Mouse (Mus musculus) spleen, adult 2 months (tissue): Measurements from ENCODE around the gene Zbtb16. TPM values are rescaled to one million over a fixed set of nuclear protein-coding genes. Genes with fewer than 3 reads are reported as not detected.

Experiments used
- DNase-seq, 2 experiments: peaks; one replicate each; pipeline versions ENCODE4 v3.0.0 to v3.0.0-alpha.2; 2012 to 2021; ENCODE audit warnings: low spot score in 2 of 2, low read depth in 1 of 2
- H3K27ac ChIP-seq: fragments of 200-500 bp; 2 replicates; pipeline ENCODE4 v1.5.1; 2012; ENCODE audit warnings: low read length, inconsistent platforms; ENCODE audit not compliant: insufficient read depth
- H3K27me3 ChIP-seq: fragments of 200-500 bp; 2 replicates; pipeline ENCODE4 v1.6.1; 2012; ENCODE audit warnings: mild to moderate bottlenecking, moderate library complexity, low read length, inconsistent platforms; ENCODE audit not compliant: control insufficient read depth, insufficient read depth
- H3K36me3 ChIP-seq: fragments of 200-500 bp; 2 replicates; pipeline ENCODE4 v1.6.1; 2012; ENCODE audit warnings: mild to moderate bottlenecking, low read length, inconsistent platforms; ENCODE audit not compliant: control insufficient read depth, insufficient read depth
- H3K4me1 ChIP-seq: fragments of 200-500 bp; 2 replicates; pipeline ENCODE4 v1.6.1; 2011; ENCODE audit warnings: inconsistent platforms; ENCODE audit not compliant: control insufficient read depth, insufficient read depth, insufficient read length
- H3K4me3 ChIP-seq: fragments of 200-500 bp; 2 replicates; pipeline ENCODE4 v1.5.1; 2011; ENCODE audit warnings: mild to moderate bottlenecking, inconsistent platforms; ENCODE audit not compliant: insufficient read depth, insufficient read length; ENCODE audit errors: extremely low read depth
- CTCF ChIP-seq: fragments of 200-500 bp; IDR thresholded peaks from 2 replicates; pipeline ENCODE4 v1.5.1; 2011; ENCODE audit warnings: mild to moderate bottlenecking, inconsistent platforms; ENCODE audit not compliant: insufficient read depth, insufficient read length, insufficient replicate concordance; ENCODE audit errors: extremely low read depth
- POLR2A ChIP-seq: fragments of 200-500 bp; IDR thresholded peaks from 2 replicates; pipeline ENCODE4 v1.6.1; 2011; ENCODE audit warnings: low read depth, low read length, inconsistent platforms
- WGBS: fragments of 180-500 bp; shearing (Covaris S2); methylation state at CpG from one replicate; pipeline ENCODE4 v1.1.7; 2018; 5-methylcytosine and 5-hydroxymethylcytosine counted together
- polyA plus RNA-seq: library from polyadenylated mRNA; depleted of rRNA; stranded (reverse); fragments of >200 nt; gene quantifications from 2 replicates; pipeline ENCODE4 v1.2.3, GENCODE M21; 2012

Zbtb16 gene
- polyA plus RNA-seq, 1 experiment: 2.5 TPM

GRCm38 (mm10) chr9:48740732-48741255 is 95.2 kb downstream of the Zbtb16 start:
- no peak for DNase-seq
- TF ChIP-seq CTCF (no peak), POLR2A (no peak)
- Histone ChIP-seq H3K27me3 (no peaks in the 10 kb centered on the region), H3K4me1 (peaks cover 3% of the 10 kb centered on the region; the same call in 1 of the 2 replicates), H3K4me3 (no peak overlapping the region), H3K36me3 (no peaks in the 10 kb centered on the region), H3K27ac (no peak overlapping the region)
- WGBS: 47% methylated on average over 4 of the region's 4 CpGs

DNA sequence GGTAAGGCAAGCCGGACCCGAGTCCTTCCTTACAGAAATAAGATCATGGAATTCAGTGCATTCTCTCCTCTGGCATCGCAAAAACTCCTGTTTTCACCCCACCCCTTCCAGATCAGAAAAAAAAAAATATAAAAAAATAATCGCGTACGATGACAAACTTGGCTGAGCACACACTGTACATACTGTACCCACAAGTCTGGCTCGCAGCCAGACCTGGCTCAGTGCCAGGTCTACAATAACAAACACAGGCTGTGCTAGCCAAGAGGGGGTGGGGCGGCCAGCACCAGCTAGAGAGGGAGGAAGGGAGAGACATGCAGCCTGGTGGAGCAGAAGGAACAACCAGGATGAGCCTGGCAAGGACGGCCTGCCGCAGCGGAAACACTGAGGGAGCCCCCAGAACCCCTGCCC is 95.9 kb downstream of the Zbtb16 start:
- Histone ChIP-seq H3K36me3 (no peaks in the 10 kb centered on the region), H3K4me3 (no peak overlapping the region), H3K27me3 (no peaks in the 10 kb centered on the region), H3K27ac (peak overlapping the region; percentile 54), H3K4me1 (peaks cover 3% of the 10 kb centered on the region; the same call in 1 of the 2 replicates)
- WGBS: 6% methylated on average over 11 of the region's 11 CpGs
- TF ChIP-seq POLR2A (no peak), CTCF (no peak)
- peak; percentile 47 to 51 for DNase-seq

- H3K4me1 ChIP-seq: peaks cover 3% of the 10 kb centered on the region; the same call in 1 of the 2 replicates
- DNase-seq: no peak
- no peaks in the 10 kb centered on the region for H3K27me3 ChIP-seq
- 81% methylated on average over 9 of the region's 9 CpGs for WGBS
- H3K27ac ChIP-seq: no peak overlapping the region
- no peaks in the 10 kb centered on the region for H3K36me3 ChIP-seq
- H3K4me3 ChIP-seq: no peak overlapping the region
- TF ChIP-seq POLR2A: no peak
- no peak for TF ChIP-seq CTCF
Measured at GRCm38 (mm10) chr9:48738795-48739476, 97.1 kb downstream of the Zbtb16 start.

DNA sequence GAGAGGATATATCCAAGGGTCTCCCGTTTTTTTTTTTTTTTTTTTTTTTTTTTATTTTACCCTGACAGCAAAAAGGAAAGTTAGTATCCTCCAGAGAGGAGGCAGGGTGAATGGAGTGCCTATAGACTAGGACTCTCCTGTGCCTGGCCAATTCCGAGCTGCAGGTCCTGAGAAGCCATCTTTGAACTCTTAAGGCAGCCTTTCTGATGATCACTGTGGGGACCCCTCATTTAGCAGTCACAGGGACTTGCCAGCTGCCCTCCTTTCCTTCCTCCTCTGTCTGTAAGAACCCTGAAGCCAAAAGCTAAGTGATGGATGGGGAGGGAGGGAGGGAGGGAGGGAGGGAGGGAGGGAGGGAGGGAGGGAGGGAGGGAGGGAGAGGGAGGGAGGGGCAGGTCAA is 98.1 kb downstream of the Zbtb16 start:
- no peak for DNase-seq
- H3K27ac ChIP-seq: no peak overlapping the region
- peaks cover 3% of the 10 kb centered on the region; the same call in 1 of the 2 replicates for H3K4me1 ChIP-seq
- H3K36me3 ChIP-seq: no peaks in the 10 kb centered on the region
- H3K4me3 ChIP-seq: no peak overlapping the region
- TF ChIP-seq CTCF (no peak), POLR2A (no peak)
- H3K27me3 ChIP-seq: no peaks in the 10 kb centered on the region
- WGBS: 40% methylated on average over 2 of the region's 2 CpGs

- DNase-seq: no peak
- no peak overlapping the region for H3K4me3 ChIP-seq
- peak overlapping the region; percentile 49; the same call in 1 of the 2 replicates for H3K27ac ChIP-seq
- H3K4me1 ChIP-seq: peaks cover 3% of the 10 kb centered on the region; the same call in 1 of the 2 replicates
- H3K27me3 ChIP-seq: no peaks in the 10 kb centered on the region
- TF ChIP-seq POLR2A (no peak), CTCF (no peak)
- 53% methylated on average over 13 of the region's 13 CpGs for WGBS
- no peaks in the 10 kb centered on the region for H3K36me3 ChIP-seq
Measured at GRCm38 (mm10) chr9:48737210-48737850, 98.7 kb downstream of the Zbtb16 start.

DNA sequence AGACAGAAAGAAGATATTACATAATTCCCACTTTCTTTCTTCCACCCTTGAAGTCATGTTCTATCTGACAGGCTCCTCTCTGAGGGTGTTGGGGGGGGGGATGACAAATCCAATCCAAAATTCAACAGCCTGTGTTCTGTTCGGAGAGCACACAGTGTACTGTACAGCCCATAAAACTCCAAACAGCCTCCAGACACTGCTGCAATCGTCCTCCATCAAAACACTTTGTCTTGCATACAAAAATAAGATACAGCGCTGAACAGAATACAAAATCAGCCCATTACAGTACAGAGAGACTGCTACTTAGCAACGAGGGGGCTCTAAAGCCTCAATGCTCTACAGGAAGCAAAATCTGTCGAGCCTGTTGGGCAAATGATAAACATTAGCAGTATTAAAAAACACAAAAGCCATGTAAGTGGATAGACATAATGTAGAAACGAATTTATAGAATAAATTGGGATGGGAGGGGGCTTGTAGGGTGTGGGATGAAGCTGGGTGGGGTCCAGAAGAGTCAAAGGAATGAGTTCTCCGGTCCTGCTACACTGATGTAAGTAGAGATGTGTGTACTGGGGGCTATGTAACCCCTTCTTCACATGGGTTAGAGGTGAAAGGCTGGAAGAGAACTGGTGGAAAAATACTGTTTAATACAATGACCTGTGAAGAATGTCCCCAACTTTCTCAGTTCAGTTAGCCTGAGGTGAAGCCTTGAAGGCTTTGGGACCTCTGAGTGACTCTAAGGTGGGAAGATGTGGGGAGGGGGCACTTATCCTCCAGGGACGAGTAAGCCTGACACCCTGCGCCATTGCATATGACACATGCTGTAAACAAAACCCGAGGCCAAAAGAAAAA is 99.4 kb downstream of the Zbtb16 start:
- Histone ChIP-seq H3K36me3 (no peaks in the 10 kb centered on the region), H3K4me1 (peaks cover 3% of the 10 kb centered on the region; the same call in 1 of the 2 replicates), H3K27me3 (no peaks in the 10 kb centered on the region), H3K4me3 (no peak overlapping the region), H3K27ac (peak overlapping the region; percentile 49; the same call in 1 of the 2 replicates)
- DNase-seq: no peak
- TF ChIP-seq CTCF (no peak), POLR2A (no peak)
- 60% methylated on average over 10 of the region's 10 CpGs for WGBS
